Mouse (Mus musculus) cerebellum, adult 11 months (tissue): ENCODE results near the gene Lrsam1.
"Not testable (repeated sequence)": the region's sequence is repeated elsewhere in the genome, so short reads cannot be mapped to it uniquely, and the experiment has no call there.

Experiments
- DNase-seq: peaks from one replicate; pipeline ENCODE4 v3.0.0; 2022

Lrsam1 gene

GRCm38 (mm10) chr2:32961192-32961995 is at the start of gene Lrsam1, which contains the start of gene Rpl12:
TSS of gene Lrsam1 (minus strand) at chr2:32961614.
TSS of gene Rpl12 (plus strand) at chr2:32961559.
- peak; percentile 89 for DNase-seq

DNA sequence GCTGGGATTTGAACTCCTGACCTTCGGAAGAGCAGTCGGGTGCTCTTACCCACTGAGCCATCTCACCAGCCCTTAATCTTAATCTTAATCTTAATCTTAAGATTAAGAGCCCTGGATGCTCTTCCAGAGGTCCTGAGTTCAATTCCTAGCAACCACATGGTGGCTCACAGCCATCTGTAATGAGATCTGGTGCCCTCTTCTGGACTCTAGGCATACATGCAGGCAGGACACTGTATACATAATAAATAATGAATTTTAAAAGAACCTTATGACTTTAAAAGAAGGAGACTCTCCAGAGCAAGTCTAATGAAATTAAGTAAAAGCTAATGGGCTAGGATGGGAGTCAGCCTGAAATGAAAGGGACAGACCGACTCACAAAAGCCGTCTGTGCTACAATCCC is 47.6 kb upstream of the Lrsam1 start:
- DNase-seq: not testable (repeated sequence)

DNA sequence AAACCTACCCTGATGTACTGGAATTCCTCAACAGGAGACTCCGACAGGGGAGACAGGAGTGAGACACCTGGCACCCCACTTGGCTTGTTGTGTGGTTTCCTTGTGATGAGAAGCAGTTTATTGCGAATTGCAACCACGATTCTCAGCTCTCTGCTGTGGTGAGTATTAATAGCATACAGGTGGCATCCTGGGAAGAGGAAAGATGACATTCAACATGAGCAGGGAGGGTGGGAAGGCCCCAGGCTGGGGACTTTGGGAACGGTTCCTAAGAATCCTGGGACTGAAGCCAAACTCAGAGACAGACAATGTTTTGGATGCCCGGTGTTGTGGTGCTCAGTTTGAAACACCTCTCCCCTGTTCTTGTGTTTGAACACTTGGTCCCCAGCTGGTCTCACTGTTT is 43.6 kb upstream of the Lrsam1 start:
- DNase-seq: peak; percentile 70

DNA sequence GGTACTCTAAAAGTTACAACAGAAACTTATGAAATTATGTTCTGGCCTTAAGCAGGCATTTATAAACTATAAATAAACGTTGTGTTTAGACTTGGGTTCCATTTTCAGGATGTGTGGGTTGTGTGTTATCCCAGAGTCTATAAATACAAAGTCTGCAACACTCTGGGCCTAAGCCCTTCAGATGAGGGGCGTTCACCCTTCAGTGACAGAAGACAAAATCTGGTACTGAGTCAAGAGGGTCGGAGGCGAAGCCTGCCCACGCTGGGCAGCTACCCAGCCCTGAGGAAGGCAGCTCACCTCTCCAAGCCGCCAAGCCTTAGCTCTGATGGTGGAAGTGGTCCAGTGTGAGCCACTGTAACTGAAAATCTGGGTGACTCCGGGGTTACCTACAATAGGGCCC is 40.7 kb upstream of the Lrsam1 start:
- no peak for DNase-seq

GRCm38 (mm10) chr2:32999752-33000151 is 38.3 kb upstream of the Lrsam1 start:
- no peak for DNase-seq

DNA sequence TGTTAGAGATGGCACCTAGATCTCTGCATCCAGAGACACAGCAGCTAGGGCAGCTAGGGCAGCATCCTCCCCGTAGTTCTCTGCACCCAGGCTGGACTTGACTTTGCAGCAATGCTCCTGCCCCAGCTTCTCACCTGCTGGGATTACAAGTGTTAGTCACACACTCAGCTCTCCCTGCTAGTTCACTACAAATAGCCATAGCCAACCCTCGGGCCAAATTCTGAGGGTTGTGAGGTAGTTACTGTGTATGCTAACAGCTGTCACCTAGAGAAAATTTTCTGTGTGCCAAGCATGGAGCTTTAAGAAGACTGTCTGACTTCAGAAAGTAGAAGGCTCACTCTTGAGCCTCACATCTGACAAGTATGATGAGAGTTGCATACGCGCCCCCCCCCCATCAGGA is 36.4 kb upstream of the Lrsam1 start:
- no peak for DNase-seq

GRCm38 (mm10) chr2:32997081-32997480 is 35.7 kb upstream of the Lrsam1 start:
- DNase-seq: no peak

DNA sequence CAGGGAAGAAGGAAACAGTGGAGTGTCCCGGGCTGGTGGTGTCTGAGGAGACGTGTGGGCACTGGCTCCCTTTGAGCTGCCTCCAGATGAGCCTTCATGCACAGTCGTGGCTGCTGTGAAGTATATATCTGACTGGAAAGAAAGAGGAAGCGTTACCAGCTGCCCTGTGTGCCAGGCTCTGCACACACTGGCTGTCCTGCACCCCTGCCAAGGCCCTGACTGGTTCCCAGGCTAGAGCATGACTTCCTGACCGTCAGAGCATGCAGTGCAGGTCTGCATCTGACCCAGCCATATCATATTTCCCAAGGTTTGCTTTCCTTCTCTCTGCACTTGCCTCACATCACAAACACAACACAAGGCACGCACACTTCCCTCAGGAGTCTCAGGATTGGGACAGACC is 30.7 kb upstream of the Lrsam1 start:
- no peak for DNase-seq

GRCm38 (mm10) chr2:32990167-32990832 is 28.9 kb upstream of the Lrsam1 start:
- DNase-seq: no peak

DNA sequence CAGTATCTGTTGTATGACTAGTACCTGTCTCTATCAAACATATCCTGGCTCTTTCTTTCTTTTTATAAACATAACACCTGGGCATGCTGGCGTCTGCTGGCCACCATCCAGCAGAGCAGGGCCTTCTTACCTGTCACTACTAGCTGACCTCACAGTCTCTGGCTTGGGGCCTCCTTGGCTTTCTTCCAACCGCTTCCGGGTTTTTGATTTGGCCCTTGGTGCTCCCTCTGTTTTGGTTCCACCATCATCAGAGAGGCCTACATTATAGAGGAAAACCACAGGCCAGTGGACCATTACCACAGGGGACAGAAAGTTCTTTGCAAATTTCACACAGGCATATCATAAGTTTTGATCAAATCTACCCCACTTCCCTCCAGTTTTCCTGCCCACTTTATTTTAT is 28.0 kb upstream of the Lrsam1 start:
- no peak for DNase-seq

DNA sequence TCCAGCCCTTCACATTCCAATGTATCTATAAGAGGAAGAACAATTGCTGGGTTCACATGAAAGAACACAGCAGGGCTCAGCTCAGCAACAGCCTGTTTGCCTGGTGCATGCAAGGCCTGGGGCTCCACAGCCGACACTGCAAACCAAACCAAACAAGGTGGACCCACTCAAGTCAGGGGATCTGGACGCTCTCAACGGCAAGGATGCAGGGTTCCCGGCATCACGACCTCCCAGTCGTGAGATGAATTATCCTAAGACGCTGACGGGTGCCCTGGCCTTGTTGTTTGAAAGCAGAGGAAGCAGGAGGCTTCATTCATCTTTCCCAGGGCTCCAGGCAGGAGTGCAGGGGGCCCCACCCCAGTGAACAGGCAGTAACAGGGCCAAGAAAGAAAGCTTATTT is 24.4 kb upstream of the Lrsam1 start:
- DNase-seq: no peak

DNA sequence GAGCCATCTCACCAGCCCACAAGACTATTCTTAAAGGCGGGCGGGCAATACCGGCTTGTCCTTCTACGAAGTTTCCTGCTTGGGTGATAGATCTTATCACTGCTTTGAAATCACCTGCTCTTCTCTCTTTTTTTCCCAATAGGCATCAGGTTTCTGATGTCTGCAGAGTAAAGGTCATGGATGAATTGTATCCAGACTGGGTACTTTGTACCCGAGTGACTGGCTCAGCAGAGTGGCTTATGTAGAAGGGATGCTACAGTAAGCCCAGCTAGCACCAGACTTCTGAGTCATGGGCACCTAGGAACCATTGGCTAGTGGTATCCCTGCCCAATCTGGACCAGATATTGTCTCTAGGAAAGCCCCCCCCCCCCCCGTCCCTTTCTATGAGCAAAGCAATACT is 22.2 kb upstream of the Lrsam1 start:
- no peak for DNase-seq

GRCm38 (mm10) chr2:32982700-32983099 is 21.3 kb upstream of the Lrsam1 start:
- no peak for DNase-seq

- DNase-seq: peak; percentile 90
Observed at GRCm38 (mm10) chr2:32981725-32982271, 20.4 kb upstream of the Lrsam1 start, which contains the start of gene Slc2a8. TSS of gene Slc2a8 (minus strand) at chr2:32982083.

DNA sequence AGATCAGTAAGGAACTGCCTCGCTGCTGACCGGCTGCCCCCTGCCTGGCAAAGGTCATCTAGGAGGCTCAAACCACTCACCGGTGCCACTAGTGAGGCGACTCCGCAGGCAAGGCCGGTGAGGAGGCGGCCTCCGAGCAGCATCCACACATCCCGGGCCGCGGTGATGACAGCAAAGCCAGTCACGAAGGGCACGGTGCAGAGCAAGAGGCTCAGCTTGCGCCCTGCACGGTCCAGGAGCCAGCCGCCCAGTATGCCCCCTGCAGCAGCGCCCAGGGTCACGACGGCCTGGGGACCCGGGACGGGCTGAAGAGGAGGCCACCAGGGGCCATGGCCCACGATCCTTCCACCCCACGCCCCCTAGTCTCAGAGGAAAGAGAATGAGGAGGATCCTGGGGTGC is 19.9 kb upstream of the Lrsam1 start:
- DNase-seq: no peak

- no peak for DNase-seq
Observed at GRCm38 (mm10) chr2:32979675-32980074, 18.3 kb upstream of the Lrsam1 start.

GRCm38 (mm10) chr2:32978675-32979074 is 17.3 kb upstream of the Lrsam1 start:
- DNase-seq: no peak

DNA sequence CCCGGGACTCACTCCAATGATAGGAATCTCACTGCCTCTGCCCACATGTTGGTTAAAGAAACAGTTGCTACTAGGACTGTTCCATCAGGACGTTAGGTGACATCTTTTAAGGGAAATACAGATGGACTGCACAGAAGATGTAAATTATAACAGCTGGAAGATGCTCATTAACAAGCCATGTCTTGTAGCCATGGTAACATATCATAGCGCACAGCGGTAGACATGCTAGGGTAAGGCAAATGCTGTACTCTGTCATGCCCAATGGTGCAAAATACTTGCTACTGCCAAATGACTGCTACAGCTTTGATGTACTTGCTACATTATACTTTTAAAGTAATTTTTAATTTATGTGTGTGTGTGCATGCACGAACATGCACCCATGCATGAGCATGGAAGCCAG is 15.7 kb upstream of the Lrsam1 start:
- no peak for DNase-seq

DNA sequence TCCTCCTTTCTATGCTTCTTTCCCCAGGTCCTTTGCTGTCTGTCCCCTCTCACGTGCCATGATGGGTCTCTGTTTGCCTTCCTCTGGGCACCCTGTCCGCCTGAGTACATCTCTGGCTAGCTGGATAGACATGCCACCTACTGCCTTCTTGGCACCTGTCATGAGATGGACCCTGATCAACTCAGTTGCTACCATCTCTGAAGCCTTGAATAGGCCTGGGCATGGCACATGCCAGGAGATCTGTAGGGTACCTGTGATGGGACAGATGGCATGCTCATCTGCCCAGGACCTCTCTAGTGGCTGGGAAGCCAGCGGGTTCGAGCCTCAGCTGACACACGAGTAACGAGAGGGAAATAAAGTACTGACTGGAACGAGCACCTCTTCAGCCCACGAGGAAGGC is 12.8 kb upstream of the Lrsam1 start:
- DNase-seq: no peak

GRCm38 (mm10) chr2:32971235-32971634 is 9.8 kb upstream of the Lrsam1 start:
- peak; percentile 55 for DNase-seq

DNA sequence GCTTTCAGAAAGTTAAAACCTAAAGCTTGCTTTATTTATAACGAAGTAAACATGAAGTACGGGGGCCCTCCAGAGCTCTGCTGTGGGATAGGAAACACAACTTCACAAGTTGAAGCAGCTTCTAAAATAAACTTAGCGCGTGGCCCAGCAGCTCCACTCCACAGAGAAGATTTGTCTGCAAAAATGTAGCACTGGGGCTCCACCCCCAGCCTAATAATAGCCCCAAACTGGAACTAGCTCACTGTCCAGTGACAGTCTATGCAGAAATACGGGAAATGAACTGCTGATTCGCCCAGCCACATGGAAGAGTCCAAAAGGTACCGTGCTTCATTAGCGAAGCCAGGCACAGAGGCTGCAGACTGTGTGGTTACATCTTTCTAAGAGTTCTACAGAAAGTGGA is 7.9 kb upstream of the Lrsam1 start:
- no peak for DNase-seq

- DNase-seq: no peak
Observed at GRCm38 (mm10) chr2:32968024-32968614, 6.7 kb upstream of the Lrsam1 start.
